Comparison of ENCODE assay signal across 30 mouse cellular contexts in genomic region chr2:38975181-38975580, GRCm38 (mm10). TPM values are rescaled to one million over a fixed set of nuclear protein-coding genes. Genes with fewer than 3 reads are reported as not detected.
A peak's percentile ranks its signal among the peaks of the same experiment; 100 is the strongest.
DNase-seq lines count a peak whose midpoint lies in the region; ATAC-seq and TF ChIP-seq lines count a peak whose summit lies in the region.
"Had no signal": no experiment of that assay in that cellular context is flagged by ENCODE, and none has a peak within 500 bp of the region (broad histone marks: within the 10 kb centered on the region; RNA-seq: fewer than 3 reads in every experiment).

No protein-coding gene starts in this region.

- 0 out of 2 replicates have a peak overlapping the region, but pooled peaks have one; percentile 24 for H3K4me3 ChIP-seq in testis, adult 2 months (ENCODE audit: control insufficient read depth, low read depth, low read length)
- H3K4me3 ChIP-seq: embryonic facial prominence, embryonic 12.5 days; embryonic facial prominence, embryonic 15.5 days; forebrain, embryonic 12.5 days; forebrain, embryonic 15.5 days had no signal

- ATAC-seq in megakaryocyte progenitor cell, adult 5-6 weeks (replicated peaks; ENCODE audit: poor library complexity) = no peak
- ATAC-seq: activated CD4-positive, CD25-positive, alpha-beta regulatory T cell, adult 4 months; CD4-positive, CD25-positive, alpha-beta regulatory T cell, adult 4 months; forebrain, embryonic 15.5 days; inflammation-experienced regulatory T-cells, adult 6 months; intestine, embryonic 16.5 days had no signal

- TF ChIP-seq CTCF in testis, adult 2 months (IDR thresholded peaks at IDR 0.05; ENCODE audit: control insufficient read depth, insufficient read depth, insufficient replicate concordance, low read depth, low read length) = no peak

- H3K36me3 ChIP-seq in testis, adult 2 months (ENCODE audit: control insufficient read depth, insufficient read depth, low read length) = no peaks in the 10 kb centered on the region
- H3K36me3 ChIP-seq: embryonic facial prominence, embryonic 12.5 days; embryonic facial prominence, embryonic 15.5 days; forebrain, embryonic 12.5 days; forebrain, embryonic 15.5 days had no signal

- no peak for DNase-seq in testis, postnatal 10 days (ENCODE audit: low spot score)
- peak; percentile 32 for DNase-seq in ES-CJ7 (ENCODE audit: low read depth, low spot score)
- DNase-seq in R1 (ENCODE audit: low read depth, low spot score) = peak; percentile 32
- peak; percentile 97 for DNase-seq in gonadal fat pad, adult 2 months (ENCODE audit: low read depth)
- DNase-seq in right cerebral cortex, postnatal 10 days (ENCODE audit: low spot score in 2 of 2) = no peak
- DNase-seq in cerebellum, adult 9-10 months = no peak
- DNase-seq: adrenal gland, adult 8-10 months; adrenal gland, postnatal 25 days; cerebellum, adult 11-12 months; cerebellum, adult 9-11 months; cerebellum, postnatal 25 days; gastrocnemius, postnatal 10 days; gastrocnemius, postnatal 36 days; heart, adult 11 months; heart, postnatal 10 days; heart, postnatal 4 days had no signal

- H3K27ac ChIP-seq in testis, adult 2 months (ENCODE audit: control insufficient read depth, insufficient read depth, low read depth, low read length) = no peak overlapping the region
- H3K27ac ChIP-seq: embryonic facial prominence, embryonic 12.5 days; embryonic facial prominence, embryonic 15.5 days; forebrain, embryonic 12.5 days; forebrain, embryonic 15.5 days; hindbrain, embryonic 14.5 days; hindbrain, postnatal 0 days had no signal

- no peak for TF ChIP-seq POLR2A in testis, adult 2 months (IDR thresholded peaks at IDR 0.05; ENCODE audit: control insufficient read depth, low read depth, low read length)

- H3K4me1 ChIP-seq in testis, adult 2 months (ENCODE audit: control insufficient read depth, insufficient read depth, low read length) = peaks cover 3% of the 10 kb centered on the region
- H3K4me1 ChIP-seq: embryonic facial prominence, embryonic 12.5 days; embryonic facial prominence, embryonic 15.5 days; forebrain, embryonic 12.5 days; forebrain, embryonic 15.5 days had no signal

- H3K27me3 ChIP-seq in testis, adult 2 months (ENCODE audit: control insufficient read depth, insufficient read depth, low read length) = no peaks in the 10 kb centered on the region
- H3K27me3 ChIP-seq: embryonic facial prominence, embryonic 12.5 days; embryonic facial prominence, embryonic 15.5 days; forebrain, embryonic 12.5 days; forebrain, embryonic 15.5 days had no signal

RNA-seq across cellular contexts. Expression of gene Wdr38, which starts 22.1 kb away (rescaled TPM):
- 79.1 and 99.2 TPM in 2 replicates for polyA plus RNA-seq in testis, adult 2 months (2012; rRNA removed)
- 1.6 and 1.7 TPM in 2 replicates for polyA plus RNA-seq in gonadal fat pad, adult 2 months (2012; rRNA removed)
- 0.22 TPM in 2 replicates for total RNA-seq in megakaryocyte progenitor cell, adult 5-6 weeks (2015)
- 0.25 and 0.88 TPM in 2 replicates for total RNA-seq in megakaryocyte progenitor cell, adult 5-6 weeks (2017)

RNA-seq across cellular contexts. Expression of gene Arpc5l, which starts 30.0 kb away (rescaled TPM):
- 74.6 and 75.7 TPM in 2 replicates for polyA plus RNA-seq in testis, adult 2 months (2012; rRNA removed)
- polyA plus RNA-seq in gonadal fat pad, adult 2 months (2012; rRNA removed) = 45.4 and 61.0 TPM in 2 replicates
- 73.3 and 82.6 TPM in 2 replicates for total RNA-seq in megakaryocyte progenitor cell, adult 5-6 weeks (2015)
- 47.8 and 49.6 TPM in 2 replicates for total RNA-seq in megakaryocyte progenitor cell, adult 5-6 weeks (2017)

RNA-seq across cellular contexts. Expression of gene Rpl35, which starts 30.2 kb away (rescaled TPM):
- 162 and 205 TPM in 2 replicates for polyA plus RNA-seq in testis, adult 2 months (2012; rRNA removed)
- polyA plus RNA-seq in gonadal fat pad, adult 2 months (2012; rRNA removed) = 134 and 206 TPM in 2 replicates
- total RNA-seq in megakaryocyte progenitor cell, adult 5-6 weeks (2015) = 632 and 667 TPM in 2 replicates
- total RNA-seq in megakaryocyte progenitor cell, adult 5-6 weeks (2017) = 1,515 and 1,624 TPM in 2 replicates

RNA-seq across cellular contexts. Expression of gene Olfml2a, which starts 43.4 kb away (rescaled TPM):
- 1.3 and 1.6 TPM in 2 replicates for polyA plus RNA-seq in testis, adult 2 months (2012; rRNA removed)
- 3.3 and 3.8 TPM in 2 replicates for polyA plus RNA-seq in gonadal fat pad, adult 2 months (2012; rRNA removed)
- 0.17 TPM in 1 of 2 replicates, not detected in the other for total RNA-seq in megakaryocyte progenitor cell, adult 5-6 weeks (2015)
- 0.03 TPM in 1 of 2 replicates, not detected in the other for total RNA-seq in megakaryocyte progenitor cell, adult 5-6 weeks (2017)
- total RNA-seq: common myeloid progenitor, adult 5-6 weeks had no signal
- polyA plus RNA-seq: C2C12; CD4-positive, CD25-positive, alpha-beta regulatory T cell, adult 4 months had no signal

RNA-seq across cellular contexts. Expression of gene Nr6a1, which starts 47.7 kb away (rescaled TPM):
- polyA plus RNA-seq in testis, adult 2 months (2012; rRNA removed) = 175 and 204 TPM in 2 replicates
- 6.3 and 6.8 TPM in 2 replicates for polyA plus RNA-seq in gonadal fat pad, adult 2 months (2012; rRNA removed)
- total RNA-seq in megakaryocyte progenitor cell, adult 5-6 weeks (2015) = 0.85 and 1.3 TPM in 2 replicates
- total RNA-seq in megakaryocyte progenitor cell, adult 5-6 weeks (2017) = 1.4 and 2.7 TPM in 2 replicates

Comparison
In these comparisons a context has a peak if more than half of its experiments do, and no peak if none do; other contexts are left out.
1. DNase-seq: peak in ES-CJ7 (single experiment), R1 (single experiment) and gonadal fat pad, adult 2 months (single experiment); none in testis, postnatal 10 days (single experiment), right cerebral cortex, postnatal 10 days (0 of 2) and cerebellum, adult 9-10 months (single experiment).
2. RNA of gene Wdr38, which starts 22.1 kb away (polyA plus RNA-seq): 79.1 to 99.2 TPM in testis, adult 2 months; 1.6 to 1.7 TPM in gonadal fat pad, adult 2 months; every median in the first group is over 10 times any median in the second.